Mouse (Mus musculus) ES-CJ7 (cell line): Measurements from ENCODE around the gene Upf3b.
"Not testable (repeated sequence)": the region's sequence is repeated elsewhere in the genome, so short reads cannot be mapped to it uniquely, and the experiment has no call there.

ENCODE experiments used
- DNase-seq: peaks from one replicate; pipeline ENCODE4 v3.0.0; 2011; ENCODE audit warnings: low read depth, low spot score

Gene Upf3b

DNA sequence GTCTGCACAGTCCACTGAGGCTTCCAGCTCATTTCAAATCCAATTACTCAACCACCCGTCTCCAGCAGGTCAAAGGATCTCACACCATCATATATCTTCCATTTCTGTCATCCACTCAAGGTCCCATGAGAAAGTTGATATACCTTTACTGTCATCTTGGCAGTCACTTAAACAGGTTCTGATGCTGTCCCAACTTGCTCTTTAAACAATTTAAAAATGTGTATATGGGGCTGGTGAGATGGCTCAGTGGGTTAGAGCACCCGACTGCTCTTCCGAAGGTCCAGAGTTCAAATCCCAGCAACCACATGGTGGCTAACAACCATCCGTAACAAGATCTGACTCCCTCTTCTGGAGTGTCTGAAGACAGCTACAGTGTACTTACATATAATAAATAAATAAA lies 29.8 kb downstream of the Upf3b start:
- not testable (repeated sequence) for DNase-seq

DNA sequence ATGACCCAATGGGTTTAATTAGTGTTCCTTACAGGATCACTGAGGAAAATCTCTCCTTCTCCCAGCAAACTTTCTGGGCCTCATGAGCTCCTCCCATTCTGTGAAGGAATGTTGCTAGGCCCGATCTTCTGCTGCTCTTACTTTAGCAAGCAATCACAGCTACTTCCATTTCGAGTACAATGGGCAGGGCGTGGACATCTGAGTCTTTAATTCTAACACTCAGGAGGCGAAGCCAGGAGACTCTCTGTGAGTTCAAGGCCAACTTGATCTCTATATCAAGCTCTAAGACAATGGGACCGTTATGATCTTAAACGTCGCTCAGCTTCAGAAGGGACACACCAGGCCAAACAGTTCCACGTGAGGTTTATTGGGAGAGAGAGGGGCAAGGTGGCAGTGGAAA lies 33.5 kb downstream of the Upf3b start:
- peak; percentile 81 for DNase-seq

DNA sequence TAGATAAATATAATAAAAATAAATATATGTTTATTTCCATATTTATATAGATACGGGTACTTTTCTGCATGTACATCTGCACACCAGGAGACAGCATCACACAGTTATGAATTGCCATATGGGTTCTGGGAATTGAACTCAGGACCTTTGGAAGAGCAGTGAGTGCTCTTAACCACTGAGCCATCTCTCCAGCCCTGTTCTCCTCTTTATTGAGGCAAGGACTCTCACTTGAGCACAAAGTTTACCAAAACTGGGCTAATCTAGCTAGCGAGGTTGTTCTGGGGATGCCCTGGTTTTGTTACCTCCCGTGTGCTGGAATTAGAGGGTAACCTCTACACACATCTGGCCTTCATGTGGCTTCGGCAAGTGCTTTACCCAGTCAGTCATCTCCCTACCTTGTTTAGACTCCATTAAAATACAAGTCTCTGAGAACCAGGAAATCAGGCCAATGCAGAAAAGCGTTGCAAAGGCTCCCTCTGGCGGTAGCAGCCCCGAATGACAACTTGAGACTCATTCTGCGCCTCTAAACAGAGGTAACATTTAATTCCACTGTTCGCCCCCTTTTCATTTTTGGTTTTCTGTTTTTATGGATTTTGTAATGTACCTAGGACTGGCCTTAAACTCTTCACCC lies 35.7 kb downstream of the Upf3b start:
- peak; percentile 57 for DNase-seq

DNA sequence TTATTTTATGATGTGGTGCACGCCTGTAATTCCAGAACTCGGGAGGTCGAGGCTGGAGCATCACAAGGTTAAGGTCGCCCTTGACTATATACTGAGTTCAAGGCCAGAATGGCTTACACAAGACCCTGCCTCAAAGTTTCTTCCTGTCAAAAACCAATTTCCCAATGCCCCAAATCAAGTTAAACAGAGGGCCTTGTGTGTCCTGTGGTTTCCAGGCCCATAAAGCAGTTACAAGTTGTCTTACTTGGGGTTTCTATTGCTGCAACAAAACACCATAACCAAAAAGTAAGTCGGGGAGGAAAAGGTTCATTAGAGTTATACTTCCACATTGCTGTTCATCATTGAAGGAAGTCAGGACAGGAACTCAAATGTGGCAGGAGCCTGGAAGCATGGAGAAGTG lies 41.4 kb downstream of the Upf3b start:
- DNase-seq = no peak

DNA sequence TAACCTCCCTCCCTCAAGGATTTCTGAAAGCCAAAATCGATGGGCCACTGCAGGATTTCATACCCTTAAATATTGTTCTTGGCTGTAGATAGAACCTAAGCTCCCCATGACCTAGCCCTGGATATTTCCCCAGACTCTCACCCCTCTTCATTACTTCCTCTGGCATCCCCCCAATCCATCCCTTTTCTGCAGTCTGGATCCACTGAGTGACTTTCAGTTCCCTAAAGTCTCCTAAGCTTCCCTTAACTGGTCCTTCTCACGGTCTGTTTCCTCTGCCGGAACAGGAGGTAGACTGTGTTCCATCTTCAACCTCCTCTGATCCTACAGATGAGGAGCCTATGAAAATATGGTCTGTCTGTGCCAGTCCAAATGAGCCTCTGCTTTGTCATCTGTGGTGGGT lies 42.8 kb downstream of the Upf3b start:
- no peak for DNase-seq

DNA sequence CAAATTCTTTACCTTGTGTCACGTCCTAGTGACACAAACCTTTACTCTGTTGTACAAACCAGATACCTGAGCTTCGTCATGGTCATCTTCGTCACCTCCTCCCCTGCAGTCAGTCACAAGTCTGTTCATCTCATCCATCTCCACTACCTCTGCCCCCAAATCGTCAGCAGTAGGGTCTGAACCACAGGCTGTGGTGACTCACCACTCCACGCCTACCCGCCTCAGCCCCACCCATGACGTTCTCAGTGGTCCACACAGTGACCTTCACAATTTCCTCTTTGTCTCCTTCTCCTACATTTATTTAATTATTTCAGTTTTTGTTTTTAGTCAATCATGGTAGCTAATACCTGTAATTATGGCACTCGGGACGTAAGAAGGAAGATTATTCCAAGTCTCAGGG lies 46.2 kb downstream of the Upf3b start:
- no peak for DNase-seq

DNA sequence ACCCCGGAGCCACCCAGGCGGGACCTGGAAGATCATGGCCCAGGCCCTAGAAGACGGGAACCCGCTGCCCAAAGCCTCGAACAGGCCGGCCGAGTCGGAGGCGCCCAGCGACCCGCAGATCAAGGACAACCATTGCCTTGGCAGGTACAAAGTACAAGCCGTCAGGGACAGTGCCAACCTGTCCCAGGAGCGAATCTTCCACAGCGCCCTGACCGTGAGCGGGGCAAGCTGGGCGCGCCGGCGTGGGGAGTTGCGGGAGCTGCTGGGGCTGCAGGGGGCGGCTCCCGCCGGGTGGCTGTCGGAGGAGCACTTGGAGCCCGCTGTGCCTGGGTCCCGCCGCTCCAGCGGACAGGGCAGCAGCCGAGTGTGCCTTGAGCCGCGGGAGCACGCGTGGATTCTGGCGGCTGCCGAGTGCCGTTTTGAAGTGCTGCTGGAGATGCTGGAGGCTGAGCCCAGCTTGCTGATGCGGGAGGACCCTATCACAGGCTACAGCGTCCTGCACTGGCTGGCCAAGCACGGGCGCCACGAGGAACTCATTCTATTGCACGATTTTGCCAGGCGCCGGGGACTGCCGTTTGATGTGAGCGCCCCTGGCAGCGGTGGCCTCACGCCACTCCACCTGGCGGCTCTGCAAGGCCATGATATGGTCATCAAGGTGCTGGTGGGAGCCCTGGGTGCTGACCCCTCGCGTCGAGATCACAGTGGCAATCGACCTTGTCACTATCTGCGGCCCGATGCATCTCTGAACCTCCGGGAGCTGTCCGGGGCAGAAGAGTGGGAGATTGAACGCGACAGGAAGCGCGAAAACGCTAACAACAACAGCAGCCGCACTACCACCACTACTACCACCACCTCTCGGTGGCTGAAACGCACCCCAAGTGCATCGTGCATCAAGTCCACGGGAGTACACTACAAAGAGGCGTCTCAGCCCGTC lies 61.0 kb downstream of the Upf3b start:
- DNase-seq = no peak

DNA sequence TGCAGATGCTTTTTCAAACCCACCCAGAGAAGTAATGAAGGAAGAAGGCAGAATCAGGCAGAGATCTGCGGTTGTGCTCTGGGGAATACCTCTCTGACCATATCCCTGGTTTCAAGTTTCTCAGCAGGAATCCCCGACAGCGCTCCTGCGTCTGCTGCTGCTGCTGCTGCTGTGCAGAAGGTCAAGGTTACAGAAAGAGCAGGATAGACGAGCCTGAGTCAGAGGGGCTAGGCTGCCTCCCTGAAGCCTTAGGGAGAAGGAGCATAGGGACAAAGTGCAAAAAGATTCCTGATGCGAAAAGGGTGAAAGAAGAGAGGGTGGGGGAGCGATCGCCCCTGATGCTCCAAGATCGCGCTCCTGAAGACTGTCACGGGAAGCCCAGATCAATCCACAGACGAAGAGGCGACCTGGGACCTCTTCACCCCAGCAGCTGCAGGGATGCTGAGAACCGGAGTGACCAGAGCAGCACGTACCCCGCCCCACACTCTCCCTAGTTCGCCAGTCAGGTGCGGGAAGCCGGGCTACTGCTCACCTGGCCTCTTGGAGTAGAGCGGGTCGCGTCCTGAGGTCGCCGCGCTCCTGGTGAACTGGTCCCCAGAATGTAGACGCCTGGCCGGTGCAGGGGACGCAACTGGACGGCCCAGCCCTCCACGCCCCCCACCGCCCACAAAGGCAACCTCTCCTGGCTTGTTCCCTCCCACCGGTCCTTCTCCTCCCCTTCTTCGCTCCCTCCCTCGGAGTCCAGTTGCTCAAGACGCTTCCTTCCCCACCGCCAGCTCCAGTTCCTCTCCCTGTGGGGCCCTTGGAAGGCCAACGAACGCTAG lies 61.8 kb downstream of the Upf3b start, which contains the start of gene Sowahd:
Sowahd (plus strand) TSS at position 780 of the 824 bp plus-strand sequence.
- DNase-seq = peak; percentile 43

DNA sequence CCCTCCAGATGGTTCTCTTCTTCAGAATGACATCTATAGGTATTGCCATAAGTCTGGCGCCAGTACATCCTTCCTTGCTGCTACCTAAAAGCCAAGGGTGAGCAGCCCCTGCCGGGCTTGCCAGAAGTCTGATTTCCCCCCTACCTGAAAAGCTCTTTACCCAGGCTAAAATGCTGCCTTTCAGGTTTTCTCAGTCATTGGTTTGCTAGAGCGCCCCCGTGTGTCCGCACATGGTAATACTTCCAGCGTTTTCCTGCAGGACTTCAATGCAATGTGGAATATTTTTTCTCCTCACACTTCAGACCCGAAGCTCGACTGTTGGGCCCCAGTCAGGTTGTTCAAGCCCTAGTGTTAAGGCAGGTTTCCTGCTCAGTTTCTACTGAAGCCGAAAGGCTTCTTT lies 67.4 kb downstream of the Upf3b start:
- DNase-seq = peak; percentile 28
